Mouse (Mus musculus): ENCODE data around the gene Gm20920. TPM values are rescaled to one million over a fixed set of nuclear protein-coding genes. Genes with fewer than 3 reads are reported as not detected.
"Not testable (repeated sequence)": the region's sequence is repeated elsewhere in the genome, so short reads cannot be mapped to it uniquely, and the experiment has no call there.

The Gm20920 gene
- not detected in 2 replicates for polyA plus RNA-seq (2012; rRNA removed)

- not testable (repeated sequence) for H3K4me3 ChIP-seq (replicated peaks; ENCODE audit: extremely low read depth, low read depth, low read length); DNase-seq; H3K4me1 ChIP-seq (ENCODE audit: control insufficient read depth, insufficient read depth, low read length)
- WGBS: no CpG with 5 or more reads among the region's 6 CpGs
These were observed at the start of gene Gm20920 for GRCm38 (mm10) chrY:51851820-51852219. Gm20920 (plus strand) TSS chrY:51852120.

All from lung, adult 2 months (tissue).